Mouse (Mus musculus) limb, embryonic 14.5 days (tissue): Measurements from ENCODE around the gene Arl2bp. TPM values are rescaled to one million over a fixed set of nuclear protein-coding genes. Genes with fewer than 3 reads are reported as not detected.

Experiments used
- ATAC-seq: fragments of 200-750 bp; cut with Nextera tagmentation; 2 replicates; pipeline ENCODE4 v1.8.0; 2017; ENCODE audit warnings: low read depth, moderate number of reproducible peaks, moderate TSS enrichment; ENCODE audit not compliant: low FRiP score
- DNase-seq: peaks from one replicate; pipeline ENCODE4 v3.0.0-alpha.2; 2015; ENCODE audit warnings: low spot score
- H3K27ac ChIP-seq: fragments of 300-500 bp; sonication (generic); replicated peaks from 2 replicates; pipeline ENCODE4 v1.5.1; 2014; ENCODE audit warnings: low read depth, mild to moderate bottlenecking, low read length, moderate library complexity, mixed read lengths
- H3K27me3 ChIP-seq: fragments of 300-500 bp; sonication (generic); 2 replicates; pipeline ENCODE4 v1.6.1; 2014; ENCODE audit warnings: low read length, mixed read lengths; ENCODE audit not compliant: control insufficient read depth, insufficient read depth
- H3K36me3 ChIP-seq: fragments of 300-500 bp; sonication (generic); 2 replicates; pipeline ENCODE4 v1.6.1; 2014; ENCODE audit warnings: mild to moderate bottlenecking, low read length, moderate library complexity, mixed read lengths; ENCODE audit not compliant: control insufficient read depth, insufficient read depth
- H3K4me1 ChIP-seq: fragments of 300-500 bp; sonication (generic); 2 replicates; pipeline ENCODE4 v1.6.1; 2014; ENCODE audit warnings: antibody characterized with exemption, low read length, mixed read lengths; ENCODE audit not compliant: control insufficient read depth, insufficient read depth
- H3K4me2 ChIP-seq: fragments of 300-500 bp; sonication (generic); replicated peaks from 2 replicates; pipeline ENCODE4 v1.6.1; 2014; ENCODE audit warnings: low read depth, mild to moderate bottlenecking, low read length, moderate library complexity; ENCODE audit not compliant: severe bottlenecking
- H3K4me3 ChIP-seq: fragments of 300-500 bp; sonication (generic); replicated peaks from 2 replicates; pipeline ENCODE4 v1.5.1; 2014; ENCODE audit warnings: low read length
- H3K9ac ChIP-seq: fragments of 300-500 bp; sonication (generic); 2 replicates; pipeline ENCODE4 v1.6.1; 2014; ENCODE audit warnings: mild to moderate bottlenecking, low read depth, low read length, moderate library complexity; ENCODE audit not compliant: severe bottlenecking
- H3K9me3 ChIP-seq: fragments of 300-500 bp; sonication (generic); 2 replicates; pipeline ENCODE4 v1.6.1; 2016; ENCODE audit warnings: low read length; ENCODE audit not compliant: control insufficient read depth
- POLR2A ChIP-seq: fragments of 200-500 bp; IDR thresholded peaks from 2 replicates; pipeline ENCODE4 v1.8.0; 2012; ENCODE audit warnings: inconsistent platforms, mild to moderate bottlenecking, moderate library complexity, borderline replicate concordance; ENCODE audit not compliant: insufficient read depth, insufficient read length; ENCODE audit errors: extremely low read depth
- WGBS: fragments of 180-500 bp; shearing (Covaris S2); extraction: QIAGEN DNeasy Blood & Tissue Kit; methylation state at CpG from one replicate; pipeline ENCODE4 v1.1.7; 2014; 5-methylcytosine and 5-hydroxymethylcytosine counted together
- polyA plus RNA-seq, 2 experiments: library from polyadenylated mRNA; depleted of rRNA in 1 of 2; stranded (reverse) in 1 of 2; unstranded in 1 of 2; fragments of >200 nt; fragmentation: Nextera tagmentation in 1 of 2; extraction: Ambion mirVana in 1 of 2; gene quantifications; 2 replicates each; pipeline versions ENCODE4 v1.2.1 to v1.2.3; 2012 to 2014

Gene Arl2bp
- polyA plus RNA-seq, 2 experiments, result 54.0 to 111 TPM

GRCm38 (mm10) chr8:94700421-94700935, 34.1 kb downstream of the Arl2bp start:
- H3K4me1 ChIP-seq, result peaks cover 3% of the 10 kb centered on the region; the same call in 1 of the 2 replicates
- H3K4me3 ChIP-seq, result no peak overlapping the region
- H3K27ac ChIP-seq, result no peak overlapping the region
- H3K9me3 ChIP-seq, result no peaks in the 10 kb centered on the region
- WGBS, result 88% methylated on average over 4 of the region's 4 CpGs
- no peaks in the 10 kb centered on the region for H3K36me3 ChIP-seq
- TF ChIP-seq POLR2A, result no peak
- H3K27me3 ChIP-seq, result peaks cover 24% of the 10 kb centered on the region
- DNase-seq (no peak), ATAC-seq (no peak)
- H3K4me2 ChIP-seq, result no peak overlapping the region
- H3K9ac ChIP-seq, result no peak overlapping the region

GRCm38 (mm10) chr8:94702156-94702555, 35.8 kb downstream of the Arl2bp start:
- Histone ChIP-seq H3K36me3 (no peaks in the 10 kb centered on the region), H3K27me3 (peaks cover 7% of the 10 kb centered on the region), H3K4me1 (no peaks in the 10 kb centered on the region), H3K9ac (no peak overlapping the region), H3K9me3 (no peaks in the 10 kb centered on the region), H3K4me2 (no peak overlapping the region), H3K4me3 (no peak overlapping the region), H3K27ac (no peak overlapping the region)
- no peak for TF ChIP-seq POLR2A
- 68% methylated on average over 3 of the region's 3 CpGs for WGBS
- ATAC-seq (no peak), DNase-seq (no peak)

- H3K9ac ChIP-seq, result peak overlapping the region; percentile 8; the same call in 1 of the 2 replicates
- no peak for TF ChIP-seq POLR2A
- ATAC-seq (peak; percentile 83), DNase-seq (peak; percentile 89)
- H3K27me3 ChIP-seq, result 0 out of 2 replicates have a peak, but pooled peaks cover under 1% of the 10 kb centered on the region
- peak overlapping the region; percentile 49 for H3K4me3 ChIP-seq
- H3K27ac ChIP-seq, result no peak overlapping the region
- WGBS, result under 1% methylated on average over 35 of the region's 35 CpGs
- no peaks in the 10 kb centered on the region for H3K36me3 ChIP-seq
- H3K4me2 ChIP-seq, result peak overlapping the region; percentile 43
- no peaks in the 10 kb centered on the region for H3K4me1 ChIP-seq
- H3K9me3 ChIP-seq, result no peaks in the 10 kb centered on the region
Measured at GRCm38 (mm10) chr8:94702844-94703813, 36.7 kb downstream of the Arl2bp start.

- ATAC-seq (peak; percentile 91), DNase-seq (peak; percentile 96)
- H3K27ac ChIP-seq, result no peak overlapping the region
- no peaks in the 10 kb centered on the region for H3K36me3 ChIP-seq
- H3K4me2 ChIP-seq, result peak overlapping the region; percentile 72
- no peak for TF ChIP-seq POLR2A
- peak overlapping the region; percentile 56 for H3K9ac ChIP-seq
- no peaks in the 10 kb centered on the region for H3K27me3 ChIP-seq
- H3K4me3 ChIP-seq, result peak overlapping the region; percentile 49
- H3K9me3 ChIP-seq, result no peaks in the 10 kb centered on the region
- WGBS, result under 1% methylated on average over 35 of the region's 35 CpGs
- H3K4me1 ChIP-seq, result no peaks in the 10 kb centered on the region; the same call in 1 of the 2 replicates
Measured at GRCm38 (mm10) chr8:94703972-94704668, 37.7 kb downstream of the Arl2bp start.

GRCm38 (mm10) chr8:94704669-94704984, 38.2 kb downstream of the Arl2bp start:
- H3K4me2 ChIP-seq, result peak overlapping the region; percentile 72
- no peaks in the 10 kb centered on the region for H3K27me3 ChIP-seq
- no peak for DNase-seq
- no peak for ATAC-seq
- H3K4me3 ChIP-seq, result peak overlapping the region; percentile 49
- H3K9ac ChIP-seq, result peak overlapping the region; percentile 56
- no peaks in the 10 kb centered on the region for H3K9me3 ChIP-seq
- H3K36me3 ChIP-seq, result no peaks in the 10 kb centered on the region
- H3K27ac ChIP-seq, result no peak overlapping the region
- peaks cover 5% of the 10 kb centered on the region; the same call in 1 of the 2 replicates for H3K4me1 ChIP-seq
- TF ChIP-seq POLR2A, result no peak
- WGBS, result 18% methylated on average over 9 of the region's 9 CpGs
